Mouse (Mus musculus): Measurements from ENCODE around the gene Col4a3.

Gene Col4a3

DNA sequence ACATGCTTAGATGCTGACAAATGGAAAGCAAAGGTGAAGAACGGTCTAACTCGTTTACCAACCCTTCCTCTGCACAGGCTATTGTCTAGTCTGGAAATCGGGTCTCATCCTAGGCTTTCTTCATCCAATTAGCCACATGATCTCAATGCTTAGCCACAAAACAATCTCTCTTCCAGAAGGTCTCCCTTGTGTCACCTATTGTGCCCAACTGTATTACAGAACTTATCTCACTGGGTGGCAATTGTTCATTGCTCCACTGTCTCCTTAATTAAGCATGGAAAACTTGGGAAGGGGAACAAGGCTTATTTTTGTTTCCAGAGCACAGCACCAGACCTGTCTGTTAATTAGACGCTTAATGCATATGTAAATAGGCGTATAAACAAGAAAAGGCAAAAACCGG lies 101.2 kb downstream of the Col4a3 start:
- no peak for DNase-seq

DNA sequence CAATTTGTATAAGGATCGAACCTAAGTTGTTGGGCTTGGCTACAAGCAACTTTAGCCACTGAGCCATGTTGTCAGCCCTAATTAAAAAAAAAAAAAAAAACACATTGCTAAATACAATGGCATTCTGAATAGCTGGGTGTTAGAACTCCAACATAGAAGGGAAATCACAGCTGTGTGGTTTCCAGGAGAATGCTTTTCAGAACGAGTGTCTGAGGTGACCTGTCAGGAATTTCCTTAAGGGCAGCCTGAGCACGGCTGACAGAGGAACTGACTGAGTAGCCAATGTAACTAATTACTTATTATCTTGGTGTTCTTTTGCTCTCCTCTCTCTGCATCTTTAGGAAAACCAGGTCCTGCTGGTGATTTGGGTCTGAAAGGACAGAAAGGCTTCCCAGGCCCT lies 109.2 kb downstream of the Col4a3 start:
- DNase-seq = no peak

DNA sequence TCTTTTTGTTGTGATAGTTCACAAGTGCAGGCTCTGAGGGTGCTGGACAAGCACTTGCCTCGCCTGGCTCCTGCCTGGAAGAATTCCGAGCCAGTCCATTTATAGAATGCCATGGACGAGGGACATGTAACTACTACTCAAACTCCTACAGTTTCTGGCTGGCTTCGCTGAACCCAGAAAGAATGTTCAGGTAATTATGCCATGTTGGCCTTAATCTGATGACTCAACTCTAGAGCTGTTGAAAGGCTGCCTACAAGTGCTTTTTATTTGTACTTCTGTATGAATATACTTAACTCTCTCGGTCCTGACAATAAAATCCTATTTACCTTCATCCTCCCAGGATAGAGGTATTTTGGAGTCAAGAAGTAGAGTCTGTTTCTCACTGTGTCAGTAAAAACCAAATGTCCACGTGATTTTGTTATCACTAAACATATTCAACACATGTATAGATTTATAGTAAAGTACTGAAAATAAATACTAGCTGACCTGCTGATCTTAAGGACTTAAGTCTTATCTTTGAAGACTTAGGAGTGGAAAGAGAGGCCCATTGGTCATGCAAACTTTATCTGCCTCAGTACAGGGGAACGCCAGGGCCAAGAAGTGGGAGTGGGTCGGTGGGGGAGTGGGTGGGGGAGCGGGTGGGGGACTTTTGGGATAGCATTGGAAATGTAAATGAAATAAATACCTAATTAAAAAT lies 131.2 kb downstream of the Col4a3 start:
- DNase-seq = no peak

DNA sequence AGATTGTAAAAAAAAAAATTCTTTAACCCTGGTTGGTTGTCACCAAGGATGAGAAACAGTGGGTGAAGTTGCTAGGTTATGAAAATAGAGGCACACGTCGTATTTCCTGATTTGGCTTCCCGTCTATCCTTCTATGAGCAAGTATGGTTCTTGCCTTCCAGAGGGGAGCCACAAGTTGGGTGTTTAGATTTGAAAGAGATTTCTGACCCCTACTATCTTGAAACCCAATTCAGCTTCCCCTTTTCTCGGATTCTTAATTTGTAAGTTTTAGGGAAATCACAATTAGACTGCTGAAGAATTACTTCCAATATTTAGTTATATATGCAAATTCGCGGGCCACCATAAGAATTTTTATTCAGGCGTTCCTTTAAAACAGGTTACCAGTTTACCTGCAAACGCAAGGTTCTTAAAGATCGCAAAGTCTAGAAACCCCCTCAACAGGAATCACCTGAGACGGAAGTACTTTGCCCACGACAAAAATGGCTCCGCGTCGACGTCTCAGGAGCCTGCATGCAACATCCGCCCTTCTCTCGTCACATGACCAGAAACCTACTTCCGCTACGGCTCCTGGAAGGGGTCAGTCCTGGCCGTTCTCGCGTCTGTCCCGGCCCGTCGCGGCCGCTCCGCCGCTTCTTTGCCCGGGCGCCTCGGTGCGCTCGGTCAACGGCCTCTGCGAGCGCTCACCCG lies 137.8 kb downstream of the Col4a3 start, which contains the start of gene Mff:
TSS of gene Mff (plus strand) at position 552 of the 687 bp plus-strand sequence.
- DNase-seq = peak; percentile 95 to 97

DNA sequence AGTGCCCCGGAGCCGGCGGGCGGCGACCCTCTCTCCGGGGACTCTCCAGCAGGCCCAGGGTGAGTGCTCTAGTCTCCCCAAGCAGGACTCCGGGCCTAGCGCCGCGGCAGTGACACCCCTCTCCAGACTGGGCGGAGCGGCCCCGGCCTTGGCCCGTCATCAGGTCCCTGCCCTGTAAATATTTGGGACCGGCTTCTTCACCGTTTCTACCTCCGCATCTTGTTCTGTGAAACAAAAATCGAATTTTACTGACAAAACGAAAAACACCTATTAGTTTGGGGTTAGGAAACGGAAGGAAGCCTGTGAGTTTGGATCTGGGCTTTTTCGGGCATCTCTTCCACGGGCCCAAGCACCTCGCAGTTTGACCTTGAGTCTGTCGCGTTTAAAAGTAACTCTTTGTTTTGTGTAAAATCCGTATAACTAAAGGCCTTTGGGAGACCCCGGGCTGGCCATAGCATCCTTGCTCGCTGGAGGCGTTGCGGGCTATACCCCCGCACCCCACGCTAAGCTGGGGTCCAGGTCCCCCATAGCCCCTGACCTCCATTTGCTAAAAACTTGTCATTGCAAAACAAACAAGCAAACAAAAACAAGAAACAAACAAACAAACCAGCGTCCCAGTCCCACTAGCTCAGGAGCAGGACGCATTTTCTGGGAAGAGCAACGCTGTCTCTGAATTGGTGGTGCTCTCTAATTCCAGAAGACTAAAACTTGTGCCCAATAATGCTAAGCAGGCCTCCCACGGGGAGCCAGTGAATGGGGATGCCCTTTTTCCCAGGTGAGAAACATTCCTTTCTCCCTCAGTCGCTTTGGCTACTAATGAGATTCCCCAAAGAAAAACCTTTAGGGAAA lies 138.5 kb downstream of the Col4a3 start:
- no peak for DNase-seq

DNA sequence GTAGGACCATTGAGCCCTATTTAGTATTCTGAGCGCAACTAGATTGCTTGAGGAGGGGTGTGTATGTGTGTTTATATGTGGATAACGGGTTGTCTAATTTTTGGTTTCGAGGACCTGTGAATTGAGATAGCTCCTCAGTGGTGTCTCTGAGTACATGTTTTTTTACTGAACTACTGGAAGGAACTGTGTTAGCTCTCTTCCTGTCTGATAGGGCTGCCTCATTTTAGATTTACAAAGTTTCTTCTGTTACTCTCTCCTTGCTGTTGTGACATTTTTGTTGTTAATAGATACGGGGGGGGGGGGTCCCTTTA lies 139.1 kb downstream of the Col4a3 start:
- no peak for DNase-seq

DNA sequence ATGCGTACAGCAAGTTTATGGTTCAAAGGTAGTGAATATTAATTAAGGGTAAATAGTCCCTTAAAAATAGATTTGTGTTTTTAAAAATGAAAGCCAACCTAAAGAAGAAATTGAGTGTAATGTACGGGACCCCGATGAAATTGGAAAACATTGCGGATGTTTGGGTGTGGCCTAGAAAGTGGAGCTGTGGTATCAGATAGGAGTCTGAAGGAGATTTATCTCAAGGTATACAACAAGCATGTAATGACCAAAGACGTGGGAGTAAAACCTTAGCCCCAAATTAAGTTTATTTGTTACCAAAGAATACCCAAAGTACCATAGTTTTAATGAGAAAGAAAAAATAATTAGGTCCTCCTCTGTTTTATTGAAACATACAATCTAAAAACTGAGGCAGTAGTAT lies 139.8 kb downstream of the Col4a3 start:
- no peak for DNase-seq

DNA sequence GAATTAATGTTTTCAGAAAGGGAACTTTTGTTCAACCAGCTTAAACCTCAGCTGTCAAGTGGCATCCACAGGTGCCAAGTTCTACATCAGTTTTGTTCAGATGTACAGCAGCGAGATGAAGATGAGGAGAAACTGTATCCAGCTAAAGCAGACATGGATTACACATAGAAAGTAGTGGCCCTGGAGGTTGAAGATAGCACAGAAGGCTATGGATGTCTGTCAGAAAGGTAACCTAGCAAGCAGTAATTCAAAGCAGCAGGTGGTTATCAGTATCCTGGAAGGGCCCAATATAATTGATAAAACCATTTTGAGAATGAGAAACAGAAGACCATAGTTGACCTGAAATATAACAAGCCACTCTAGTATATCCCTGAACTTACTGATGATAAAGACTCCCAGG lies 146.6 kb downstream of the Col4a3 start:
- DNase-seq = no peak

DNA sequence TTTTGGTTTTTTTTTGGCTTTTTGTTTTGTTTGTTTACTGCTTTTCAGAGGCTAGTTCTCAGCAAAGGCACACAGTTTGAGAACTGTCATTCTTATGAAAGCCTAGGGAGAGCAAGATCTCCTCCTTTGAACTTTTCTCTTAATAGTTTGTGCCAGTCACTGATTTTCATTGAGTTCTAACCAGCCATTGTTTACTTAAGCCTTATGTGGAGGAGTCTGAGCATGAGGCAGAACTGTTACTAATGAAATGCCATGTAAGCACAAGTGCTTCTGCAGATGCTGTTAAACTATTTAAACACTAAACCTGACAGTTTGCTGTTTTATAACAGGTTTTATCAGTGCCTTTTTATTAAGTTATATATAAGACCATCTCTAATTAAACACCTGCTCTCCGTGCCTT lies 151.3 kb downstream of the Col4a3 start:
- DNase-seq = no peak

DNA sequence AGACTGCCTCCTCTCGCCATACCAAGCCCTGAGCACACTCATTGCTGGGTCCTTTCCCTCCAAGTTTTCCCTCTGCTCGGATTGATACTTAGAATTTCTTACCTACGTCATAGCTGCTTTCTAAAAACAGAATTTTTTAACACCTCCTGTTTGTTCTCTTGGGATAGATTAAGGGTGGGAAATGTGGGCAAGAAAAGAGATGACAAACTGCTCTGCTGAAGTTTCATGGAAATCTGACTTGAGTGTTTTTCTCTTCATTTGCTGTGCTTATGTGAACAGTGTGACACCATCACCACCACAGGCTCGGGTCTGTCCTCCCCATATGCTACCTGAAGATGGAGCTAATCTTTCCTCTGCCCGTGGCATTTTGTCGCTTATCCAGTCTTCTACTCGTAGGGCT lies 154.8 kb downstream of the Col4a3 start:
- no peak for DNase-seq

DNA sequence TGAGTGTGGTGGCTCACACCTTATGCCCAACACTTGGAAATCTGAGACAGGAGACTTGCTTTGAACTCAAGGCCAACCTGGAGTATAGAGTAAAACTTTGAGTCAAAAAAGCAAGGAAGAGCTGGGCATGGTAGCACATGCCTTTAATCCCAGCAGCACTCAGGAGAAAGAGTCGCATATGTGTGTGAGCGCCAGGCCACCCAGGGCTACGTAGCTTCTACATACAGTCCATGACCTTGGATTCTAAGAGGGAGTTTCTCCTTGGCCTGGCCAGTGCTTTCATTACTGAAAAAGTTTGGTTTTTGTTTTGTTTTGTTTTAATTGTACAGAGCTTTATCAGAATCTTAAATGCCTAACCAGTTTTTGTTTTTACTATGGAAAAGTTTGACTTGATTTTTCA lies 157.2 kb downstream of the Col4a3 start:
- DNase-seq = no peak

DNA sequence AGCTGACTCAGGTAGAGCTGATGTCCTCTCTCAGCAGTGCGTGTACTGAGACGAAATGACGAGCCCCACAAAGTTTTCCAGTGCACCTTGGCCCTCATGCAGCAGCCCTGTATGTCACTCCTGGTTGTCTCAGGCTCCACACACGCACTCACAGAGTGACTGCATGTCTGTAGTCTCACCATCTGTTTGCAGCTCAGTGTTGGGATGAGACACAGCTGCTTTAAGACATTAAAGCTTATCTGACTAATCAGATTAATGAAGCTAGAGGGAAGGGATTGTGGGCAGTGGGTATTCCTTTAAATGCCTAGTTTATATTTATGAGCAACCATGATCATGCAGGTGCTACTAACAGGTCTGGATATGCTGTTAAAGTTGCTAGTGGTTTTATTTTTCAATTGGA lies 159.7 kb downstream of the Col4a3 start:
- DNase-seq = no peak

DNA sequence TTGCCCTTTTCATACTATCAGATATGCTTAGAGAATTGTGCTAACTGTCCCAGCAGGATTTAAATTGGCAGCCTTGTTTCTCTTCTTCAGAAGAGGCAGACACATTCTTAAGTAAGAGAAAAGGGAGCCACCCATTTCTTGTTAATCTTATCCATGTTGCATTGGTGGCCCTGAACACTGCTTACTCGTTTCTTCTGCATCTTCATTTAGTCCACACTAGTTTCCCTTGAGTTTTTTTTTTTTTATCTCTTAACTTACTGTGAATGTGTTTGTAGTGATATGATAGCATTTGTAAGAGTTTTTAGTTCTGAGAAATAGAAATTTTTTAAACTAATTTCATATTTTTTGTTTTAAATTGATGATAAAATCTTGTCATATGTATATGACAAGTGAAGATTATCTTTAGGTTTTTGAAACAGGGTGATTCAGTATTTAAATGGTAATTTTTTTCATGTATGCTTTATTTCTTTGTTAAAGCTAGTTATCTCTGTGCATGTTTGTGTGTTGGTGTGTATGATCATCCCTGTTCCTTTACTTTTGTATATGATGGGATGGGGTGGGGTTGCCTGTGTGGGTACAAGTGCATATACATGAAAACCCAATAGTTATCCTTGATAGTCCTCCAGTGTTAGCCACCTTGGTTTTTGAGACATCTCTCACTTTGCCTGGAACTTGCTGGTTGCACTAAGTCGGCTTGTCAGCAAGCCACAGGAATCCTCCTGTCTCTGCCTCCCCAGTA lies 161.2 kb downstream of the Col4a3 start:
- no peak for DNase-seq

DNA sequence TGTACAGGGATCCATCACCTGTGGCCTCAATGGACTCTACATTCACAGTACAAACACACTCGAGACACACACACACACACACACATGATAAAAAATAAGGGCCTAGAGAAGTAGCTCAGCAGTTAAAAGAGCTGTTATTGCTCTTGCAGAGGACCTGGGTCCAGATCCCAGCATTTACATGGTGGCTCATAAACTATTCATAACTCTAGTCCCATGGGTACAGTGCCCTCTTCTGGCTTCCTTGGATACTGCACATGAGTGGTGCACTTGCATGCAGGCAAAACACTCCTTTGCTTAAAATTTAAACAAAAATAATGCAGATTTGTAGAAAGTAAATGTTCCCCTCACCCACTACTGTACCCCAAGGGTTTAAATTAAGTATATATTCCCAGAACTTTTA lies 172.8 kb downstream of the Col4a3 start:
- no peak for DNase-seq

DNA sequence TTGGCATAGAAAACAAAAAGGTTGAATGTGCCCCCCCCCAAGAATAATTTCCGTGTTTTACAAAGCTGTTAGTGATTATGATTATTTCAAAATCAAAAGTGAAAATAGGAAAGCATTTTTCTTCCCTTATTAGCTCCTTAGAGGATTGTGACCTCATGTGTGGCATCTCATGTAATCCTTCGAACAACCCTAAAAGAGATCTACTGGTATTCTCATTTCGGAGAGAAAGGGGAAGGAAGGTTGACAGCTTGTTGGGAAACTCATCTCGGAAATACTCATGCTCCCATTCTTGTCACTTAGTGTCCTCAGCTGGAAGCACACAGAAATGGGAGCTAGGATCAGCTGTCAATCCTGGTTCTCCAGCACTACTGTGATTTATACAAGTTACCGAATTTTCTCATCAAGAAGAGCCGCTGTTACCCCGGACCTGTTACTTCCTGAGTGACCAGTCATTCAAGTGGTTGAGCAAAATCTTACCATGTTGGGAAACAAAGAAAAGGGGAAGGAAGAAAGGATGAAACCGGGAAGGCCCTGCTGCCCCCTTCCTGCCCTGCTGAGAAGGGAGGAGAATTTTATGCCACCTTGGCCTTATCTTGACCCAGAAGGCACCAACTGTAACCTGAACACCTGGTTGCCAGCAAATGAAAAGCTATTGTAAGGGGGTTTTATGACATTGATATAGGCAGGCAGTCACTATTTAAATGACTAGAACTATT lies 174.9 kb downstream of the Col4a3 start:
- DNase-seq = no peak

DNA sequence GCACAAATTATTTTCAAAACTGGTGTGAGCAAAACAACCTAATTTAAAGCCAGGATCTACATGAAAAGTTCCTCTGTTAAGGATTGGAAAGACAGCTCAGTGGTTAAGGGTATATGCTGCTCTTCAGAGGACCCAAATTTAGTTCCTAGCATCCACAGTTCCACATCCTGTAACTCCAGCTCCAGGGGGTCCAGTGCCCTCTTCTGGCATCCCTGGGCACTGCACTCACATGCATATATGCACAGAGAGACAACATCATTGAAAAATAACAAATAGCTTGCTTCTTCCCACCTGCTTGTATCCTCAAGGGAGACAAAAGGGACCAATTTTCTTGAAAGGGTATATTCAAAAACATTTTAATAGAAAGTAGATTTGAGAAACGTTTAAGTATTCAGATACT lies 175.6 kb downstream of the Col4a3 start:
- DNase-seq = no peak

DNA sequence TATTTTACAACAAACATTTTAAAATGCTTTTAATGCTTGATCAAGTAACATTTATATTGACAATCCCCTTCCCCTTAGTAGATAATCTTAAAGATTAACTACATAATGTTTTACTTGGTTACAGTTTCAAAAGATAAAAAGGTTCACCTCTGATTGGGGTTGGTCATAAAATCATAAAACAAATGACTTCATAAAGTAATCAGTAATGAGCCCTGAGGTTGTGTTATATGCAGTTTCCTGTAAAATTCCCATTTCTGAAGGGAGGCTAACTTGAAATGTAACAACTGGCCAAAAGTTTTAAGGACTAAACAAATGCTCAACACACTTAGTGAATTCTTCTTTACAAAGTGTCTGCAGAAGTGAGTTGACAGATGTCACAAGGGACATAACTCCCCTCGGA lies 179.5 kb downstream of the Col4a3 start:
- no peak for DNase-seq

DNA sequence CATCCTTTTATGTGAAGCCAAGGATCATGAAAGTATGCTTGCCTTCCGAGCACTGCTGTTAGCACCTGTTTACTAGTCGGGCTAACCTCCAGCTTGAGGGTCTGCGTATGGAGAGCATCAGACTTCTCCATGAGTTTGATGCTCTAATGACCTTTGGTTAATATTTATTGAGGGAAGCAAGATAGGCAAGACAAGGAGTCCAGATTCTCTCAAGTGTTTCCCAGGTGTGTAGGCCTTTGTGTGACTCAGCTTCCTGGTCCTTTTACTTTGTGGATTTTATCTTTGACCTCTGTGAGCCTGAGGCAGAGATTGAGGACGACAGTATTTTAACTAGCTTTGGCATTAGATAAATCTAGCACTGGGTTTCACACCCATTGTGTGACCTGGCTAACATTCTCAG lies 179.9 kb downstream of the Col4a3 start:
- DNase-seq = no peak

DNA sequence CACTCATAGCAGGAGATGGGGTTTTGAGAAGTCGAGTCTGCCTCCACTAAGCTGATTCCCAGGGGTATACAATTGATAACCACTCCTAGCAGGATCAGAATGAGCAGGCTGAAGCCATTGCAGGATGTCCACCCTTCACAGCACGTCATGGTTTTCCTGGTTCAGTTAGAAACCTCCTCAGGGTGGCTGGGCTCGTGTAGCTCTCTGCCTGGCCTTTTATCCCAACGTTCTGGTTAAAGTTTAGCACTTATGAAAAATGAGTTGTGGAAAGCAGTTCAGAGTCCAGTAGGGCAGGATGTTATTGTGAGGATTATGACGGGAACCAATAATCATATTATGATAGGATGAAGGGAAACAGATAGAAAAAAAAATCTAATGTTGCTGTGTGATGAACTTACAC lies 181.5 kb downstream of the Col4a3 start, which contains the start of gene Tm4sf20:
TSS of gene Tm4sf20 (minus strand) at position 193 of the 400 bp plus-strand sequence.
- DNase-seq = no peak

DNA sequence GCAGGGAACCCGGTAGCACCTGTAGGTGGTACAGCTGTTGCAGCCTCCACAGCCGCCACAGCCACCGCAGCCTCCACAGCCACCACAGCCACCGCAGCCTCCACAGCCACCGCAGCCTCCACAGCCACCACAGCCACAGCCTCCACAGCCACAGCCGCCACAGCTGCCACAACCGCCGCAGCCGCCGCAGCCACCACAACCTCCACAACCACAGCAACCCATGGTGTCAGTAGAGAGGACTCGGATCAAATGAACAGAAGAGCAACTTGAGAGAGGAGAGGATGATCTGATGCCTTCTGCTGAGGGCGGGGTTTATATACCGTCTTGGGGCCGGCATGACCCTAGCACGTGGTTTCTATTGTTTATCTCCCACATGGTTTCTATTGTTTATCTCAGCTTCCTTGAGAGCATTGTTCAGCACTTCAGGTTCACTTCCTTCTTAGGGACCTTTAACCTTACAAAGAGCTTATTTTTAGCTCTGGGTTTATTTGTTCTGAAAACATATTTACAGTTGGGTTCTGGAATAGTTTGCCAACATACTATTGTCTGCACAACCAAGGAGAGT lies 184.4 kb downstream of the Col4a3 start, which contains the start of gene Gm47791:
TSS of gene Gm47791 (minus strand) at position 222 of the 565 bp plus-strand sequence.
- no peak for DNase-seq

Measured in kidney, postnatal 4 days (tissue).